Mouse (Mus musculus) CH12.LX (cell line): ENCODE data around the gene Grap2.

Experiments used
- CTCF ChIP-seq, 2 experiments: IDR thresholded peaks in 1 of 2; conservative IDR thresholded peaks in 1 of 2; 2 replicates each; pipeline ENCODE4 v1.5.1; 2011 to 2012; ENCODE audit warnings: low read depth in 2 of 2, low read length in 2 of 2, improper control_type of control experiment in 1 of 2, inconsistent platforms in 1 of 2, mild to moderate bottlenecking in 1 of 2, moderate library complexity in 1 of 2
- E2F4 ChIP-seq: IDR thresholded peaks from 2 replicates; pipeline ENCODE4 v1.6.1; 2011; ENCODE audit warnings: low read depth, low read length, improper control_type of control experiment; ENCODE audit not compliant: insufficient replicate concordance
- EP300 ChIP-seq: IDR thresholded peaks from 2 replicates; pipeline ENCODE4 v1.6.1; 2011; ENCODE audit warnings: low read length, improper control_type of control experiment
- MAX ChIP-seq: IDR thresholded peaks from 2 replicates; pipeline ENCODE4 v1.6.1; 2011; ENCODE audit warnings: low read length, improper control_type of control experiment
- MAZ ChIP-seq: IDR thresholded peaks from 2 replicates; pipeline ENCODE4 v1.6.1; 2012; ENCODE audit warnings: low read depth, mild to moderate bottlenecking, inconsistent platforms, low read length, improper control_type of control experiment, moderate library complexity
- NELFE ChIP-seq: IDR thresholded peaks from 2 replicates; pipeline ENCODE4 v1.6.1; 2011; ENCODE audit warnings: low read depth, low read length, improper control_type of control experiment
- POLR2A ChIP-seq: IDR thresholded peaks from 2 replicates; pipeline ENCODE4 v1.6.1; 2011; ENCODE audit warnings: low read depth, mild to moderate bottlenecking, improper control_type of control experiment, low read length
- SIN3A ChIP-seq: IDR thresholded peaks from 2 replicates; pipeline ENCODE4 v1.6.1; 2012; ENCODE audit warnings: low read length, improper control_type of control experiment, inconsistent platforms
- TBP ChIP-seq: conservative IDR thresholded peaks from 2 replicates; pipeline ENCODE4 v1.6.1; 2011; ENCODE audit warnings: low read depth, low read length, improper control_type of control experiment
- UBTF ChIP-seq: IDR thresholded peaks from 2 replicates; pipeline ENCODE4 v1.6.1; 2012; ENCODE audit warnings: low read depth, mild to moderate bottlenecking, inconsistent platforms, low read length, improper control_type of control experiment, moderate library complexity
- ZKSCAN1 ChIP-seq: IDR thresholded peaks from 2 replicates; pipeline ENCODE4 v1.6.1; 2012; ENCODE audit warnings: low read depth, inconsistent platforms, low read length, improper control_type of control experiment, borderline replicate concordance

GRCm38 (mm10) chr15:80538671-80539340, 33.6 kb upstream of the Grap2 start:
- TF ChIP-seq TBP = no peak
- no peak for TF ChIP-seq MAZ
- no peak for TF ChIP-seq NELFE
- no peak for TF ChIP-seq POLR2A
- TF ChIP-seq CTCF (conservative IDR thresholded peaks at IDR 0.05 in 1 of 2, IDR thresholded peaks at IDR 0.05 in 1 of 2; ENCODE audit: low read depth in 2 of 2, low read length in 2 of 2) = no peak
- no peak for TF ChIP-seq ZKSCAN1
- no peak for TF ChIP-seq MAX
- TF ChIP-seq EP300 = no peak
- no peak for TF ChIP-seq SIN3A
- TF ChIP-seq E2F4 = no peak
- TF ChIP-seq UBTF = no peak
